Mouse (Mus musculus) midbrain, postnatal 0 days (tissue): ENCODE measurements at regions not wholly inside any gene's neighbourhood (a gene's known extent, or its start where the extent isn't known, plus 50 kb on each side); places are given as distances from the start of the nearest gene placed in this dataset.

Experiments used
- ATAC-seq: fragments of 200-750 bp; cut with Nextera tagmentation; 2 replicates; pipeline ENCODE4 v1.8.0; 2017; ENCODE audit warnings: moderate number of reproducible peaks, mild to moderate bottlenecking, moderate TSS enrichment, moderate library complexity; ENCODE audit not compliant: low FRiP score
- DNase-seq: peaks from one replicate; pipeline ENCODE4 v3.0.0-alpha.2; 2015; ENCODE audit warnings: low spot score
- H3K27ac ChIP-seq: fragments of 300-500 bp; sonication (generic); 2 replicates; pipeline ENCODE4 v1.5.1; 2014; ENCODE audit warnings: low read depth, mild to moderate bottlenecking, low read length, mixed read lengths
- H3K27me3 ChIP-seq: fragments of 300-500 bp; sonication (generic); 2 replicates; pipeline ENCODE4 v1.6.1; 2014; ENCODE audit warnings: low read length, control low read depth, mixed read lengths; ENCODE audit not compliant: insufficient read depth
- H3K36me3 ChIP-seq: fragments of 300-500 bp; sonication (generic); 2 replicates; pipeline ENCODE4 v1.6.1; 2014; ENCODE audit warnings: low read length, control low read depth, mixed read lengths; ENCODE audit not compliant: insufficient read depth
- H3K4me1 ChIP-seq: fragments of 300-500 bp; sonication (generic); 2 replicates; pipeline ENCODE4 v1.6.1; 2014; ENCODE audit warnings: mild to moderate bottlenecking, control low read depth, antibody characterized with exemption, low read length, mixed read lengths; ENCODE audit not compliant: insufficient read depth
- H3K4me2 ChIP-seq: fragments of 300-500 bp; sonication (generic); 2 replicates; pipeline ENCODE4 v1.6.1; 2014; ENCODE audit warnings: low read depth, mild to moderate bottlenecking, low read length, mixed read lengths; ENCODE audit not compliant: poor library complexity, severe bottlenecking
- H3K4me3 ChIP-seq: fragments of 300-500 bp; sonication (generic); 2 replicates; pipeline ENCODE4 v1.5.1; 2014; ENCODE audit warnings: low read depth, mild to moderate bottlenecking, low read length, moderate library complexity
- H3K9ac ChIP-seq: fragments of 300-500 bp; sonication (generic); replicated peaks from 2 replicates; pipeline ENCODE4 v1.6.1; 2014; ENCODE audit warnings: mild to moderate bottlenecking, low read length, moderate library complexity, mixed read lengths; ENCODE audit not compliant: poor library complexity, severe bottlenecking
- H3K9me3 ChIP-seq: fragments of 300-500 bp; sonication (generic); 2 replicates; pipeline ENCODE4 v1.6.1; 2016; ENCODE audit warnings: low read length, control low read depth
- CTCF ChIP-seq: IDR thresholded peaks from 2 replicates; pipeline ENCODE4 v1.5.1; 2016; ENCODE audit warnings: antibody characterized with exemption, mild to moderate bottlenecking
- WGBS: fragments of 180-500 bp; shearing (Covaris S2); extraction: QIAGEN DNeasy Blood & Tissue Kit; methylation state at CpG from one replicate; pipeline ENCODE4 v1.1.7; 2014; 5-methylcytosine and 5-hydroxymethylcytosine counted together

DNA sequence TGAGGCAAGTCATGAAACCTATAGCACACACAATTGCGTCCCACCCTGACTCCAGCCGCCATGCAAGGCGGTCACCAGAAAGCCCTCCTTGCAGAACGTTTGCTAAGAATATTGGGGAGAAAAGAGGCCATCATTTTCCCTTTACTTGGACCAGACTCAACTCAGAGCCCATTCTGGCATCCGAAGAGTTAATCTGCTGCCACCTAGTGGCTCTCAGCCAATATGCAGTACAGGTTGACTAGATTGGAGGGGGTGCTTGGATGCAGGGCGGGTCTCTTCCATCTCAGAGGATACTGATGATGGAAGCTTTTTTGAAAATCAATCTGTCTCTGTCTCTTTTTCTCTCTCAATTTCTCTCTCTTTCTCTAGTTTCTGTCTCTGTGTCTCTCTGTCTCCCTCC lies 139.6 kb downstream of the Tm2d1 start:
- peak; percentile 89 for TF ChIP-seq CTCF
- 0% methylated on average over 6 of the region's 6 CpGs for WGBS
- no peak overlapping the region for H3K9ac ChIP-seq
- H3K9me3 ChIP-seq, result no peaks in the 10 kb centered on the region
- peak; percentile 89 for ATAC-seq
- no peaks in the 10 kb centered on the region for H3K27me3 ChIP-seq
- H3K4me1 ChIP-seq, result 0 out of 2 replicates have a peak, but pooled peaks cover 2% of the 10 kb centered on the region
- H3K27ac ChIP-seq, result no peak overlapping the region
- peak overlapping the region; percentile 15; the same call in 1 of the 2 replicates for H3K4me3 ChIP-seq
- DNase-seq, result peak; percentile 91
- H3K4me2 ChIP-seq, result peak overlapping the region; percentile 57
- H3K36me3 ChIP-seq, result no peaks in the 10 kb centered on the region

DNA sequence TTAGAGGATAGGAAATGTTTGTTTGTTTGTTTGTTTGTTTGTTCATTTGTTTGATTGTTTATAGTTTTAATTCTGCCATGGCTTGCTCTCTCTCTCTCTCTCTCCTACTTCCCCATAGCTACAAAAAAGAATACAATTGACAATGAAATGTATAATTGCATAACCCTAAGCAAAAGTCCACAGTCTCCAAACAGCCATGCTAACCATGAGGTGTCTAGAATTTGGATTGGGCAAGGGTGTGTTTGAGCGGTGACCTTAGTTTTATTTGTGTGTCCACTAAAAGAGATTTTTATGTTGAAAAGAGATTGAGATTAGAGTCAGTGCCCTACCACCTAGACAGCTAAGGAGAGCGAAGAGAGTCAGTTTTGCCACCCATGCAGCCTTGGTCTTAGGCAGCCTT lies 141.2 kb downstream of the Tm2d1 start:
- ATAC-seq, result no peak

DNA sequence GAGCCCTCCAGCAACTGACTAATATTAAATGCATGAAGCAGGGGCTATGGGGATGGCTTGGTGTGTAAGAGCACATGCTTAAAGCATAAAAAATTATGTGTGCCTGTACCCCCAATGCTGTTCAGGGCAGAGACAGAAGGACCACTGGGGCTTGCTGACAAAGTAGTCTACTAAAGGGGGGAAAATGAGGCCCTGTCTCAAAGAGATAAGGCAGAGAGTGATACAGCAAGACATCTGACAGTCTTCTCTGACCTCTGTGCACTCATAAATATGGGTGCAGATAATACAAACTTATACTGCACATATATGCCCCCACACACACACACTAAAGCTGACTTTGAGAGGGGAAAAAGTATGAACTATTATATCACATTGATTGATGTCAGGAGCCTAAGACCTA lies 142.8 kb downstream of the Tm2d1 start:
- DNase-seq, result no peak
- H3K36me3 ChIP-seq, result no peaks in the 10 kb centered on the region
- H3K27me3 ChIP-seq, result no peaks in the 10 kb centered on the region
- H3K27ac ChIP-seq, result no peak overlapping the region
- no peak overlapping the region for H3K4me2 ChIP-seq
- H3K9me3 ChIP-seq, result no peaks in the 10 kb centered on the region
- no peak for ATAC-seq
- TF ChIP-seq CTCF, result no peak
- H3K9ac ChIP-seq, result no peak overlapping the region
- H3K4me3 ChIP-seq, result no peak overlapping the region
- 0 out of 2 replicates have a peak, but pooled peaks cover 2% of the 10 kb centered on the region for H3K4me1 ChIP-seq

More for the DNA sequence above, 141.2 kb downstream of the Tm2d1 start:
- WGBS, result 98% methylated on average over 2 of the region's 2 CpGs
- no peak overlapping the region for H3K4me2 ChIP-seq
- no peak for DNase-seq
- H3K27me3 ChIP-seq, result no peaks in the 10 kb centered on the region
- H3K27ac ChIP-seq, result no peak overlapping the region
- H3K9me3 ChIP-seq, result no peaks in the 10 kb centered on the region
- TF ChIP-seq CTCF, result no peak
- H3K36me3 ChIP-seq, result no peaks in the 10 kb centered on the region
- 0 out of 2 replicates have a peak, but pooled peaks cover 2% of the 10 kb centered on the region for H3K4me1 ChIP-seq
- no peak overlapping the region for H3K4me3 ChIP-seq
- H3K9ac ChIP-seq, result no peak overlapping the region

DNA sequence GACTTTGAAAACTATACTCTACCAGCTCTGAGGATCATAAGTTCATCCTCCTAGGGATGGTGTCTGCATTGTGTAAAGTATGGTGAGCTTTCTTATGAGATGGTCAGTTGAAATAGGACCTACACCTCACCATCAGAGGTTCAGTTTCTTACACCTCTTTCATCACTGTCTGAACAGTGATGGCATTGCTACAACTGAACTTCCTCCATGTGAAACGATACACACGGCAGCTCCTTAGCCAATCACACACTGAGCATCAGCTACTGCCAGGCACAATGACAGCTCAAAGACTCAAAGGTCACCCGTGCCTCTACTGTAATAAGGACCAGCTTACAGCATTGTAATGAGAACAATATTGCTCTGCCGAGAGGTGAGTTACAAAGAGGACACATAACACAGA lies 145.0 kb downstream of the Tm2d1 start:
- 73% methylated on average over 4 of the region's 4 CpGs for WGBS
- no peak for ATAC-seq

DNA sequence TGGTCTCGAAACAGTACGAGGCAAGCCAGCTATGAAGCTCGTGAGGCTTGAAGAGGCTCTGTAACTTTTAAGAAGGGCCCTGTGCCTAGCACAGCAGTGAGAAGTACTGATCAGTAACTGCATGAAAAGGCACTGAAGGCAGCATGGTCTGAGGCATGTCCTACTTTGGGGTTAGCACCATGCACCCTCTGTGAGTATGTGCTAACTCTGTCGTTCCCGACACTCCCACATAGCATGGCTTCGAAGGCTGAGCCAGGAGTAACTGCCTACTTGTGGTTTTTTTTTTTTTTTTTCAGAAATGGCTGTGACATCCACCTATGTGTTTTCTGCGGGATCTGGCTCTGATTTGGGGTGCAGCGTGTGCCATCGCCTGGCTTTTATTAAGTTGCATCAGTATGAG lies 145.6 kb downstream of the Tm2d1 start:
- Histone ChIP-seq H3K4me2 (no peak overlapping the region), H3K27ac (no peak overlapping the region), H3K36me3 (no peaks in the 10 kb centered on the region), H3K9me3 (no peaks in the 10 kb centered on the region), H3K4me3 (no peak overlapping the region), H3K4me1 (no peaks in the 10 kb centered on the region), H3K27me3 (no peaks in the 10 kb centered on the region), H3K9ac (no peak overlapping the region)
- WGBS, result 87% methylated on average over 9 of the region's 9 CpGs
- ATAC-seq, result no peak
- no peak for DNase-seq
- TF ChIP-seq CTCF, result no peak

More for the DNA sequence above, 145.0 kb downstream of the Tm2d1 start:
- Histone ChIP-seq H3K9me3 (no peaks in the 10 kb centered on the region), H3K4me1 (no peaks in the 10 kb centered on the region), H3K36me3 (no peaks in the 10 kb centered on the region), H3K27ac (no peak overlapping the region), H3K9ac (no peak overlapping the region), H3K4me2 (no peak overlapping the region), H3K27me3 (no peaks in the 10 kb centered on the region), H3K4me3 (no peak overlapping the region)
- DNase-seq, result no peak
- TF ChIP-seq CTCF, result no peak

DNA sequence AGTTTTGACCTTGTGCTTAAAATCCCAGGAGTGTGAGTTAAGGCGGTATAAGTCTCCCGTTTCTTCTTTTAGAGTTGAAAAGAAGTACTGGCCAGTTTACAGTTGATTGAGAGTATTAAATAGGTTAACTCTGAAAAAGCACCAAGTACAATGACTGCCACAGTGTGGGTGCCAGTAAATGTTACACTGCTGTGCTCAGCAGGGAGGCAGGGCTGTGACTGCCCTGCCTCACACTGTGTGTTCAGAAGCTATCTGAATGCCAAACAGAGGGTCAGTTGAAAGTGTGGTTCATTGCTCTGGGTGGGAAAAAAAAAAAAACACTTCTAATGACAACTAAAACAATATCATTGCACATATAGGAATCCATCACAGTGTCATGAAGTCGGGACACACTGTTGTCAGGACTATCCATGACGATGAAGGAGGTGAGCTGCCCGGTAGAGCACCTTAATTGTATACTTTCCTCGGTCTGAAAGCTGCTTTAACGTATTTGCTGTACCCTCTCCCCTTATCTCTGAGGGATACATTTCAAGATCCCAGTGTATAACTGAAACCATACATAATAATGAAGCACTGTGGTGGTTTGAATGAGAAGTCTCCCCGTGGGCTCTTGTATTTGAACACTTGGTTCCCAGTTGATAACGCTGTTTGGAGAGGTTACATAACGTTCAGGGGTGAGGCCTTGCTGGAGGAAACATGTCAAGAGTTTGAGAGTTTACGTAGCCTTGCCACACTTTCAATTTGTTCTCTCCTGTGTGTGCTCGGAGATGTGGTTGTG lies 146.9 kb downstream of the Tm2d1 start:
- ATAC-seq (no peak), DNase-seq (no peak)
- no peak overlapping the region for H3K9ac ChIP-seq
- H3K4me1 ChIP-seq, result no peaks in the 10 kb centered on the region
- H3K9me3 ChIP-seq, result no peaks in the 10 kb centered on the region
- H3K4me3 ChIP-seq, result no peak overlapping the region
- H3K27me3 ChIP-seq, result no peaks in the 10 kb centered on the region
- no peak overlapping the region for H3K27ac ChIP-seq
- no peaks in the 10 kb centered on the region for H3K36me3 ChIP-seq
- no peak for TF ChIP-seq CTCF
- 61% methylated on average over 12 of the region's 12 CpGs for WGBS
- no peak overlapping the region for H3K4me2 ChIP-seq
